Mouse (Mus musculus): ENCODE results near the gene Tmem199. TPM values are rescaled to one million over a fixed set of nuclear protein-coding genes. Genes with fewer than 3 reads are reported as not detected.

Gene Tmem199
- polyA plus RNA-seq, 1 experiment from 2014 or later = 94.4 TPM

DNA sequence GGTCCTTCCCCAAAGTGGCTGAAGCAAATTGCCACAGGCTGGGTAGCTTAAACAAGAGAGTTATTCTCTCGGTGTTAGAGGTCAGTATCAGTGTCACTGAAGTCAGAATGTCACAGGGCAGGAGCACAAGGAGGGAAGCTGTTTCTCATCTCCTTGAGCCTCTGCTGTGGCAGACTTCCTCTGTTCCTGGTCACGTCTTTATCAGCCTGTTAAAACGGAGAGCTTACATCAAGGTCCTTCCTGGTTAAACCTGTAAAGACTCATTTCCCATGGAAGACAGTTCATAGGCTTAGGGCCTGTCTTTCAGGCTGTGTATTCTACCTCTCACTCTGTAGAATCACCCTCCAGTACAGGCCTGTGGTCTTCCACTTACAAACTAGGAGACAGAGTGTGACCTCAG is 44.0 kb downstream of the Tmem199 start:
- no peaks in the 10 kb centered on the region for H3K27me3 ChIP-seq (replicated peaks)
- H3K9me3 ChIP-seq (replicated peaks) = no peaks in the 10 kb centered on the region
- H3K36me3 ChIP-seq = peaks cover 11% of the 10 kb centered on the region; the same call in 1 of the 2 replicates
- H3K4me1 ChIP-seq = peaks cover 18% of the 10 kb centered on the region
- no peak overlapping the region for H3K9ac ChIP-seq (replicated peaks)
- WGBS = 71% methylated on average over 3 of the region's 3 CpGs
- no peak overlapping the region for H3K27ac ChIP-seq (replicated peaks)
- no peak overlapping the region for H3K4me3 ChIP-seq (replicated peaks)
- ATAC-seq (ENCODE audit: low FRiP score) = no peak
- no peak overlapping the region for H3K4me2 ChIP-seq

DNA sequence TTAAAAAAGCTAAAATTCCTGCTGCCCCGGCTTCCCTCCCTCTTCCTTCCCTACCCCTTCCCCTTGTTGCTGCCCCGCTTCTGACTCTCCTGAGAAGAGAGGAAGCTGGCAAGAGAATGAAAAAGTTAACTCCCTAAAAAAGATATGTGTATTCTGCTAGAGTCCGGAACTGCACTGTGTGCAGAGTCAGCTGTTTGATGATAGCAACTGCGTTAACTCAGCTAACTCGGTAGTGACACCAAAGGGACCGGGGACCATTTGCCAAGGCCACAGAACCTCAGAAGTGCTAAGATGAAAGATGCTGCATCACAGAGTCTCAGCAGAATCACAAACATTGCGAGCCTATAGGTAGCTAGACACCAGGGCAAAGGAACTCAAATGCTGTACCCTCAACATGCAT is 44.5 kb downstream of the Tmem199 start:
- WGBS = 85% methylated on average over 7 of the region's 7 CpGs
- ATAC-seq (ENCODE audit: low FRiP score) = no peak
- no peaks in the 10 kb centered on the region for H3K9me3 ChIP-seq (replicated peaks)

DNA sequence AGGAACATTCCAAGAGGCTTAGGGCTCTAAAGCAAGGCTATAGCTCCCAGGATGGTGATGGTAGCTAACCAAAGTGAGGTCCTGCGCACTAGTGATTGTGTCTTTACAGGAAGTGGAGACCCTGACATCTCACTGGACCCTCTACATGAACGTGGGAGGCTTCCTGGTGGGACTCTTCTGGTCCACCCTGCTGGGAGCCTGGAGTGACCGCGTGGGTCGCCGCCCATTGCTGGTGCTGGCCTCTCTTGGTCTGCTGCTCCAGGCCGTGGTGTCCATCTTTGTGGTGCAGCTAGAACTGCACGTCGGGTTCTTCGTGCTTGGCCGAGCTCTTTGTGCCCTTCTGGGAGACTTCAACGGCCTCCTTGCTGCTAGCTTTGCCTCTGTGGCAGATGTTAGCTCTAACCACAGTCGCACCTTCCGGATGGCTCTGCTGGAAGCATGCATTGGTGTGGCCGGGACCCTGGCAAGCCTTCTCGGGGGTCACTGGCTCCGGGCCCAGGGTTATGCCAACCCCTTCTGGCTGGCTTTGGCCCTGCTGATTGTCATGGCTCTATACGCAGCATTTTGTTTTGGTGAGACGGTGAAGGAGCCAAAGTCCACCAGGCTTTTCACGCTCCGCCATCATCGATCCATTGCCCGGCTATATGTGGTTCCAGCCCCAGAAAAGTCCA is 45.6 kb downstream of the Tmem199 start:
- no peaks in the 10 kb centered on the region for H3K27me3 ChIP-seq (replicated peaks)
- peak overlapping the region; percentile 89 for H3K4me2 ChIP-seq
- 52% methylated on average over 23 of the region's 23 CpGs for WGBS
- peak overlapping the region; percentile 83 for H3K9ac ChIP-seq (replicated peaks)
- ATAC-seq (ENCODE audit: low FRiP score) = peak; percentile 19; the same call in 1 of the 2 replicates
- H3K36me3 ChIP-seq = 0 out of 2 replicates have a peak, but pooled peaks cover under 1% of the 10 kb centered on the region
- peaks cover 18% of the 10 kb centered on the region for H3K4me1 ChIP-seq
- H3K4me3 ChIP-seq (replicated peaks) = peak overlapping the region; percentile 73
- H3K9me3 ChIP-seq (replicated peaks) = no peaks in the 10 kb centered on the region; the same call in 1 of the 2 replicates
- H3K27ac ChIP-seq (replicated peaks) = peak overlapping the region; percentile 95

More for the DNA sequence above, 44.5 kb downstream of the Tmem199 start:
- H3K27me3 ChIP-seq (replicated peaks) = no peaks in the 10 kb centered on the region
- H3K27ac ChIP-seq (replicated peaks) = no peak overlapping the region
- no peak overlapping the region for H3K9ac ChIP-seq (replicated peaks)
- H3K4me2 ChIP-seq = no peak overlapping the region
- 0 out of 2 replicates have a peak, but pooled peaks cover 7% of the 10 kb centered on the region for H3K36me3 ChIP-seq
- peaks cover 18% of the 10 kb centered on the region for H3K4me1 ChIP-seq
- H3K4me3 ChIP-seq (replicated peaks) = no peak overlapping the region

DNA sequence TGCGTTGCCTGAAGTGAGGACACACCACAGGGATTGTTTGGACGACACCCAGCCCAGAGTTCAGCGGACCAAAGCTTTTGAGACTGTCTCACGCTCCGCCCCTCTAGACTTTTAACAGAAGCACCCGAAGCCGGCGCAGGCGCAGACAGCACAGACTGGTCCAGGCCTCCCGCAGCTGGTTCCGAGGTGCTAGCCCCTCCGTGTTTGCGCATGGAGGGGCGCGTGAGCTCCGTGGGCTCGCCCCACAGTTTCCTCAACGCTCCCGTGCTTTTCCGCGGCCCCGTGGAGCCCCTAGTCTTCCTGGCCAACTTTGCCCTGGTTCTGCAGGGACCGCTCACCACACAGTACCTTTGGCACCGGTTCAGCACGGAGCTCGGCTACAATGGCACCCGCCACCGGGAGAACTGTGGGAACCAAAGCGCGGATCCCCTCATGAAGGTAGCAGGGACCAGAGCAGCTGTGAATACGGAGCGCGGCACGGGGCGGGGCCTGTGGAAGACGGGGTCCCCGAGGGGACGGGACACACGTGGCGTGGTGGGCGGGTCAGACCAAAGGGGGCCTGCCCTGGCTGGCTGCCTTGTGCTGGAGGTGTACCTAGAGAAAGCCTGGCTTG is 46.3 kb downstream of the Tmem199 start, which contains the start of gene Slc46a1:
Gene Slc46a1, plus strand, starts transcription at position 130 of the 613 bp plus-strand sequence.
- peak within 1 kb of the TSS; percentile 95 for H3K27ac ChIP-seq (replicated peaks)
- ATAC-seq (ENCODE audit: low FRiP score) = peak; percentile 94
- H3K4me1 ChIP-seq = peaks cover 18% of the 10 kb centered on the region
- under 1% methylated on average over 41 of the region's 41 CpGs for WGBS
- peak within 1 kb of the TSS; percentile 83 for H3K9ac ChIP-seq (replicated peaks)
- peak within 1 kb of the TSS; percentile 89 for H3K4me2 ChIP-seq
- H3K36me3 ChIP-seq = no peaks in the 10 kb centered on the region
- H3K4me3 ChIP-seq (replicated peaks) = peak within 1 kb of the TSS; percentile 73
- no peaks in the 10 kb centered on the region for H3K27me3 ChIP-seq (replicated peaks)
- H3K9me3 ChIP-seq (replicated peaks) = no peaks in the 10 kb centered on the region; the same call in 1 of the 2 replicates

DNA sequence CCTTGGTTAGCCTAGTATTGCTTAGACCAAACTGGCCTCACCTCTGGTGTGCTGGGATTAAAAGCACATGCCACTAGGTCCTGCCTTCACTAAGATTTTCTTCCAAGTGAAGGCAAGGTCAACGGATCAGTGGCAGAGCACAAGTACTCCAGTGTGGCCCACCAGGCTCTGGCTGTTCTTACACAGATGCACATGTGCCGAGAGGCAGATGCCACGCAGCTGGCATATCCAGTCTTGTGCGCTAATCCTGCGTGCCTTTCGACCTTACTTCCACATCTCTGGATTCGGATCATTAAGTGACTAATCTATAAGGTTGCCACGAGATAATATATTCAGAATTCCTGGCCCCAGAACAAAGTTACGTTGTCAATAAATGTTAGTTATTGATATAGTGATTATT is 46.9 kb downstream of the Tmem199 start:
- H3K36me3 ChIP-seq = no peaks in the 10 kb centered on the region
- peak overlapping the region; percentile 95 for H3K27ac ChIP-seq (replicated peaks)
- no peaks in the 10 kb centered on the region for H3K27me3 ChIP-seq (replicated peaks)
- 28% methylated on average over 9 of the region's 9 CpGs for WGBS
- H3K4me1 ChIP-seq = peaks cover 18% of the 10 kb centered on the region
- peak overlapping the region; percentile 73 for H3K4me3 ChIP-seq (replicated peaks)
- peak overlapping the region; percentile 89 for H3K4me2 ChIP-seq
- H3K9ac ChIP-seq (replicated peaks) = peak overlapping the region; percentile 83; the same call in 1 of the 2 replicates
- no peaks in the 10 kb centered on the region; the same call in 1 of the 2 replicates for H3K9me3 ChIP-seq (replicated peaks)
- no peak for ATAC-seq (ENCODE audit: low FRiP score)

DNA sequence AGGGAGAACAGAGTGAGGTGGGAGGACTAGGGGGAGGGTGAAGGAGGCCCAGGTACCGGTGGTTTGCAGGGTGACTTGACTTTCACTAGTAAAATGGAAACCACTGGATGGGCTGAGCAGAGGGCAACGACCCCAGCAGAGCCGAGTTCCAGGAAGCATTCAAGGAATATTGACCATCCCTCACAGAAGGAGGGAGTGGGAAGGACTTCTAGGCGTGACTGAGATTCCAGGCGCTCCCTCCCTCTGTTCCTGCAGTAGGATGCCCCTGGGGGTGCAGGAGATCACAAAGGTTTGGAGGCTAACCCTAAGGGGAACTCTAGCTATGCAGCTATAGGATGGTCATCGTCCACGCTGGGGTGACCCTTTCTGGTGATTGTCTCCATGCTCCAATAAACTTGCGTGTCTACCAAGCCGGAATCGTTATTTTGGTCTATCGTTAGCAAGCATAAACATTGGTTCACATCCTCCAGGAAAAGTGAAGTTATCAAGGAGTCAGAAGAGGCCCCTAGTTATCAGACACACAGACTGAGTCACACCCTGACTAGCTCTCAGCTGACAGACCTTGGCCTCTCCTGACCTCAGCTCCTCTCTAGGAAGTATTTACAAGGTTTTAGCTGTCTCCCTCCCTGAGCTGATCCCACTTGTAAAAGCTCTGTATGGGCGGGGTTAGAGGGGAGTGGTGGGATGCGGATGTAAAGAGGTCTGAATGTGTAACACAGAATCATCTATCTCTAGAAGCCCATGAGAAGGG is 48.5 kb downstream of the Tmem199 start:
- WGBS = 69% methylated on average over 13 of the region's 13 CpGs
- H3K4me2 ChIP-seq = no peak overlapping the region
- peaks cover 18% of the 10 kb centered on the region for H3K4me1 ChIP-seq
- H3K27ac ChIP-seq (replicated peaks) = no peak overlapping the region
- ATAC-seq (ENCODE audit: low FRiP score) = no peak
- no peaks in the 10 kb centered on the region; the same call in 1 of the 2 replicates for H3K9me3 ChIP-seq (replicated peaks)
- no peak overlapping the region for H3K9ac ChIP-seq (replicated peaks)
- no peak overlapping the region for H3K4me3 ChIP-seq (replicated peaks)
- no peaks in the 10 kb centered on the region for H3K27me3 ChIP-seq (replicated peaks)
- no peaks in the 10 kb centered on the region for H3K36me3 ChIP-seq

DNA sequence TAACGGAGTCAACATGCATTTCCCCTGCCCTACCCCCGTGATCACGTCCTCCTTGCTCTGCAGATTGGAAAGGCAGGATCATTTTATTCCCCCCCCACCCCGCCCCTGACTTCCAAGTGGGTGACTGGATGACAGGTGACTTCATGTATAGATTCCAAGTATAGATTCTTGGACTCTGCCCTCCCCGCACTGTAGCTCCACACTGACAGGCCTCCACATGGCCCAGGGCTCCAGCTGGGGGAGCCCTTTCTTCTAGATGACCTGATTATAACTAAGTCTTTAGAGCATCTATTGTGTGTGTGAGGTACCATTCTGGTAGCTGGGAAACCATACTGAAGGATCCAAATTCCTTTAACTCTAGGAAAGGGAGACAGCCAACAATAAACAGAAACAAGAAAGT is 49.3 kb downstream of the Tmem199 start:
- Histone ChIP-seq H3K27me3 (replicated peaks) (no peaks in the 10 kb centered on the region), H3K4me3 (replicated peaks) (no peak overlapping the region), H3K4me1 (peaks cover 18% of the 10 kb centered on the region), H3K36me3 (no peaks in the 10 kb centered on the region), H3K9ac (replicated peaks) (no peak overlapping the region), H3K9me3 (replicated peaks) (no peaks in the 10 kb centered on the region; the same call in 1 of the 2 replicates), H3K4me2 (no peak overlapping the region), H3K27ac (replicated peaks) (no peak overlapping the region)
- 85% methylated on average over 5 of the region's 5 CpGs for WGBS
- ATAC-seq (ENCODE audit: low FRiP score) = no peak

DNA sequence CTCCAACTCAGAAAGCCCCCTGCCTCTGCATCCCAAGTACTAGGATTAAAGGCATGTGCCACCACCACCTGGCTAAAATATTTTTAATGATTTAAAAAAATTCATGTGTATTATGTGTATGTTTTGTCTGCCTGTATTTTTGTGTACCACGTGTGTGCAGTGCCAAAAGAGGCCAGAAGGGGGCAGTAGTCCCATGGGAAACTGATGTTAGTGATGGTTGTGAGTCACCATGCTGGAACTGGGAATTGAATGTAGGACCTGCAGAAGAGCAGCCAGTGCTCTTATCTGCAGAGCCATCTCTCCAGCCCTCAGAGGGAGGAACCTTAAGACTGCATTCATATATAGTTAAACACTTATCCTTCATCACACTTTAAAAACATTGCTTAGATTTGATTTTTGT is 50.1 kb downstream of the Tmem199 start:
- Histone ChIP-seq H3K4me3 (replicated peaks) (no peak overlapping the region), H3K4me1 (peaks cover 15% of the 10 kb centered on the region), H3K27me3 (replicated peaks) (no peaks in the 10 kb centered on the region), H3K4me2 (no peak overlapping the region), H3K27ac (replicated peaks) (no peak overlapping the region), H3K9me3 (replicated peaks) (no peaks in the 10 kb centered on the region; the same call in 1 of the 2 replicates), H3K9ac (replicated peaks) (no peak overlapping the region), H3K36me3 (no peaks in the 10 kb centered on the region)
- no peak for ATAC-seq (ENCODE audit: low FRiP score)
- WGBS = 66% methylated on average over 1 of the region's 1 CpGs

DNA sequence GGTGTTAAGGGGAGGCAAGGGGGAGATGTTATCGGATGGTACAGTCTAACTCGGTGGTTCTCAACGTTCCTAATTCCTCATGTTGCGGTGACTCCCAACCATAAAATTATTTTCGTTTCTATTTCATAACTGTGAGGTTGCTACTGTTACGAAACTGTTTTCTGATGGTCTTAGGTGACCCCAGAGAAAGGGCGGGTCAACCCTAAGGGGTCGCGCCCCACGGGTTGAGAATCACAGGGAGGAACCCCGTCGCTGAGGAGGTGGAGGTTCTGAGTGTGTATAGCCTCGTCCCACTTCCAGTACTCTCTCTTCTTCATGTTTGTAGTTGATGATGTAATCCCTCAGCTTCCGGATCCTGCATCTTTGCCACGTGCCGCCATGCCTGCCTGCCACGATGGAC is 53.2 kb downstream of the Tmem199 start:
- Histone ChIP-seq H3K4me2 (no peak overlapping the region), H3K9ac (replicated peaks) (no peak overlapping the region), H3K36me3 (no peaks in the 10 kb centered on the region), H3K9me3 (replicated peaks) (no peaks in the 10 kb centered on the region; the same call in 1 of the 2 replicates), H3K4me1 (no peaks in the 10 kb centered on the region), H3K27me3 (replicated peaks) (peaks cover 3% of the 10 kb centered on the region; the same call in 1 of the 2 replicates), H3K4me3 (replicated peaks) (no peak overlapping the region), H3K27ac (replicated peaks) (no peak overlapping the region)
- WGBS = 88% methylated on average over 17 of the region's 17 CpGs
- ATAC-seq (ENCODE audit: low FRiP score) = no peak
